Mouse (Mus musculus) stomach, postnatal 0 days (tissue): ENCODE measurements around the gene Elmo2. TPM values are rescaled to one million over a fixed set of nuclear protein-coding genes. Genes with fewer than 3 reads are reported as not detected.

Source experiments
- ATAC-seq: fragments of 200-750 bp; cut with Nextera tagmentation; 2 replicates; pipeline ENCODE4 v1.8.0; 2017; ENCODE audit not compliant: low FRiP score, low TSS enrichment
- DNase-seq: peaks from one replicate; pipeline ENCODE4 v3.0.0-alpha.2; 2016; ENCODE audit warnings: low spot score
- H3K27ac ChIP-seq: fragments of 300-500 bp; sonication (generic); replicated peaks from 2 replicates; pipeline ENCODE4 v1.5.1; 2014; ENCODE audit warnings: mild to moderate bottlenecking, control low read depth
- H3K27me3 ChIP-seq: fragments of 300-500 bp; sonication (generic); 2 replicates; pipeline ENCODE4 v1.6.1; 2014; ENCODE audit warnings: low read length; ENCODE audit not compliant: control insufficient read depth, insufficient read depth
- H3K36me3 ChIP-seq: fragments of 300-500 bp; sonication (generic); 2 replicates; pipeline ENCODE4 v1.6.1; 2014; ENCODE audit warnings: low read length, mixed read lengths; ENCODE audit not compliant: control insufficient read depth, insufficient read depth
- H3K4me1 ChIP-seq: fragments of 300-500 bp; sonication (generic); replicated peaks from 2 replicates; pipeline ENCODE4 v1.6.1; 2014; ENCODE audit warnings: antibody characterized with exemption; ENCODE audit not compliant: control insufficient read depth, insufficient read depth
- H3K4me2 ChIP-seq: fragments of 300-500 bp; sonication (generic); replicated peaks from 2 replicates; pipeline ENCODE4 v1.6.1; 2014; ENCODE audit warnings: low read depth, mild to moderate bottlenecking, control low read depth, moderate library complexity
- H3K4me3 ChIP-seq: fragments of 300-500 bp; sonication (generic); 2 replicates; pipeline ENCODE4 v1.5.1; 2014; ENCODE audit warnings: low read depth, low read length, control low read depth
- H3K9ac ChIP-seq: fragments of 300-500 bp; sonication (generic); 2 replicates; pipeline ENCODE4 v1.6.1; 2014; ENCODE audit warnings: mild to moderate bottlenecking, low read length, control low read depth, mixed read lengths
- H3K9me3 ChIP-seq: fragments of 300-500 bp; sonication (generic); 2 replicates; pipeline ENCODE4 v1.6.1; 2016; ENCODE audit warnings: low read length; ENCODE audit not compliant: control insufficient read depth
- CTCF ChIP-seq: IDR thresholded peaks from 2 replicates; pipeline ENCODE4 v1.5.1; 2016; ENCODE audit warnings: antibody characterized with exemption, low read depth, mild to moderate bottlenecking, moderate library complexity
- EP300 ChIP-seq: optimal IDR thresholded peaks from 2 replicates; pipeline ENCODE3; 2016; ENCODE audit warnings: antibody characterized with exemption
- WGBS: fragments of 180-500 bp; shearing (Covaris S2); extraction: QIAGEN DNeasy Blood & Tissue Kit; methylation state at CpG from one replicate; pipeline ENCODE4 v1.1.7; 2014; 5-methylcytosine and 5-hydroxymethylcytosine counted together
- polyA plus RNA-seq: library from polyadenylated mRNA; unstranded; fragments of >200 nt; fragmentation: Nextera tagmentation; extraction: Ambion mirVana; gene quantifications from 2 replicates; pipeline ENCODE4 v1.2.1, GENCODE M21; 2015

Elmo2 gene
- polyA plus RNA-seq, 1 experiment from 2014 or later, result 22.6 TPM

- Histone ChIP-seq H3K4me1 (no peaks in the 10 kb centered on the region), H3K4me2 (no peak overlapping the region), H3K36me3 (peaks cover 25% of the 10 kb centered on the region), H3K9me3 (no peaks in the 10 kb centered on the region), H3K4me3 (no peak overlapping the region), H3K27me3 (no peaks in the 10 kb centered on the region), H3K27ac (no peak overlapping the region), H3K9ac (no peak overlapping the region)
- WGBS, result 78% methylated on average over 6 of the region's 6 CpGs
- DNase-seq (no peak), ATAC-seq (no peak; the same call in 1 of the 2 replicates)
- no peak for TF ChIP-seq CTCF
- TF ChIP-seq EP300, result no peak
These were observed 18.5 kb downstream of the Elmo2 start for GRCm38 (mm10) chr2:165307801-165308200.

GRCm38 (mm10) chr2:165305438-165305837 is 20.8 kb downstream of the Elmo2 start:
- TF ChIP-seq EP300 (no peak), CTCF (no peak)

GRCm38 (mm10) chr2:165304819-165305218 is 21.5 kb downstream of the Elmo2 start:
- Histone ChIP-seq H3K4me3 (no peak overlapping the region), H3K4me1 (no peaks in the 10 kb centered on the region), H3K4me2 (no peak overlapping the region), H3K9me3 (no peaks in the 10 kb centered on the region), H3K27me3 (no peaks in the 10 kb centered on the region), H3K36me3 (peaks cover 24% of the 10 kb centered on the region; the same call in 1 of the 2 replicates), H3K9ac (no peak overlapping the region), H3K27ac (no peak overlapping the region)
- DNase-seq (no peak), ATAC-seq (no peak)
- WGBS, result 76% methylated on average over 19 of the region's 19 CpGs
- TF ChIP-seq CTCF, result no peak
- TF ChIP-seq EP300, result no peak

More at GRCm38 (mm10) chr2:165305438-165305837, 20.8 kb downstream of the Elmo2 start:
- Histone ChIP-seq H3K9ac (no peak overlapping the region), H3K9me3 (no peaks in the 10 kb centered on the region), H3K27ac (no peak overlapping the region), H3K27me3 (no peaks in the 10 kb centered on the region), H3K4me3 (no peak overlapping the region), H3K4me2 (no peak overlapping the region), H3K4me1 (no peaks in the 10 kb centered on the region), H3K36me3 (peaks cover 24% of the 10 kb centered on the region; the same call in 1 of the 2 replicates)
- WGBS, result 72% methylated on average over 8 of the region's 8 CpGs
- DNase-seq (no peak), ATAC-seq (no peak)

- H3K4me1 ChIP-seq, result no peaks in the 10 kb centered on the region
- WGBS, result 92% methylated on average over 6 of the region's 6 CpGs
- H3K27ac ChIP-seq, result no peak overlapping the region
- no peak overlapping the region for H3K4me3 ChIP-seq
- TF ChIP-seq CTCF (no peak), EP300 (no peak)
- H3K27me3 ChIP-seq, result no peaks in the 10 kb centered on the region
- no peak for ATAC-seq
- no peaks in the 10 kb centered on the region for H3K9me3 ChIP-seq
- H3K9ac ChIP-seq, result no peak overlapping the region
- H3K4me2 ChIP-seq, result no peak overlapping the region
- DNase-seq, result no peak
- peaks cover 24% of the 10 kb centered on the region; the same call in 1 of the 2 replicates for H3K36me3 ChIP-seq
These were observed 22.8 kb downstream of the Elmo2 start for GRCm38 (mm10) chr2:165303354-165304012.

GRCm38 (mm10) chr2:165301409-165301808 is 24.9 kb downstream of the Elmo2 start:
- H3K9me3 ChIP-seq, result no peaks in the 10 kb centered on the region
- WGBS, result 75% methylated on average over 3 of the region's 3 CpGs
- H3K4me2 ChIP-seq, result no peak overlapping the region
- no peak overlapping the region for H3K9ac ChIP-seq
- H3K27ac ChIP-seq, result no peak overlapping the region
- ATAC-seq, result no peak
- H3K4me1 ChIP-seq, result no peaks in the 10 kb centered on the region
- DNase-seq, result no peak
- no peaks in the 10 kb centered on the region for H3K27me3 ChIP-seq
- TF ChIP-seq CTCF (no peak), EP300 (no peak)
- H3K36me3 ChIP-seq, result peaks cover 35% of the 10 kb centered on the region
- H3K4me3 ChIP-seq, result no peak overlapping the region

- no peaks in the 10 kb centered on the region for H3K9me3 ChIP-seq
- no peak overlapping the region for H3K9ac ChIP-seq
- no peak overlapping the region for H3K27ac ChIP-seq
- no peak overlapping the region for H3K4me3 ChIP-seq
- no peaks in the 10 kb centered on the region for H3K27me3 ChIP-seq
- ATAC-seq (no peak), DNase-seq (no peak)
- H3K4me2 ChIP-seq, result no peak overlapping the region
- TF ChIP-seq CTCF, result no peak
- TF ChIP-seq EP300, result no peak
- H3K36me3 ChIP-seq, result peaks cover 38% of the 10 kb centered on the region
- H3K4me1 ChIP-seq, result no peaks in the 10 kb centered on the region
- 96% methylated on average over 6 of the region's 6 CpGs for whole genome bisulfite sequencing
These were observed 25.4 kb downstream of the Elmo2 start for GRCm38 (mm10) chr2:165300885-165301284.
